Mouse (Mus musculus): ENCODE results near the gene Strn3.
"Not testable (repeated sequence)": the region's sequence is repeated elsewhere in the genome, so short reads cannot be mapped to it uniquely, and the experiment has no call there.

Gene Strn3

DNA sequence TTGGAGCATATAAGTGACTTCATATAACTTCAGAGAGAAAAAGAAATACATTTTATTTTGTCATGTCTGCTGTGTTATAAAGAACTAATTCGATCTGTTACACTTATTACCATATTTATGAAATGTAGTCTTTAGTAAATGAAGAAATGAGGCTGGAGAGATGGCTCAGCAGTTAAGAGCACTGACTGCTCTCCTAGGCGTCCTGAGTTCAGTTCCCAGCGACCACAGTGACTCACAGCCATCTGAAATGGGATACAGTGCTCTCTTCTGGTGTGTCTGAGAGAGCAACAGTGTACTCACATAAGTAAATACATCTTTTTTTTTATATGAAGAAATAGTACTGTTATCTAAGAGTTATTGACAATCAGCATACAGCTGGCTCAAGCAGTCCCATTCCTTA is 1.7 kb upstream of the Strn3 start:
- no peak for DNase-seq (ENCODE audit: low spot score in 2 of 2)

DNA sequence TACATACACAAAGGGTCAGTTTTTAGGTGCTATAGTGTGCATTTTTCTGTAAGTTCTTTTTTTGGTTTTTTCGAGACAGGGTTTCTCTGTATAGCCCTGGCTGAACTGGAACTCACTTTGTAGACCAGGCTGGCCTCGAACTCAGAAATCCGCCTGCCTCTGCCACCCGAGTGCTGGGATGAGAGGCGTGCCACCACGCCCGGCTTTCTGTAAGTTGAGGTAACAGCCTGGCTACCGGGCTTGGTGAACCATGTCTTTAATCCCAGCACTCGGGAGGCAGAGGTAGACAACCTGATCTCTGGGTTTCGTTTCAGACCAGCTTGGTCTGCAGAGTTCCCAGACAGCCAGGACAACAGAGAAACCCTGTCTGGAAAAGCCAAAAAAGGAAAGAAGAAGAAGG is 1.2 kb upstream of the Strn3 start:
- peak in 1 of 2 experiments; percentile 65 for DNase-seq (ENCODE audit: low spot score in 2 of 2)

DNA sequence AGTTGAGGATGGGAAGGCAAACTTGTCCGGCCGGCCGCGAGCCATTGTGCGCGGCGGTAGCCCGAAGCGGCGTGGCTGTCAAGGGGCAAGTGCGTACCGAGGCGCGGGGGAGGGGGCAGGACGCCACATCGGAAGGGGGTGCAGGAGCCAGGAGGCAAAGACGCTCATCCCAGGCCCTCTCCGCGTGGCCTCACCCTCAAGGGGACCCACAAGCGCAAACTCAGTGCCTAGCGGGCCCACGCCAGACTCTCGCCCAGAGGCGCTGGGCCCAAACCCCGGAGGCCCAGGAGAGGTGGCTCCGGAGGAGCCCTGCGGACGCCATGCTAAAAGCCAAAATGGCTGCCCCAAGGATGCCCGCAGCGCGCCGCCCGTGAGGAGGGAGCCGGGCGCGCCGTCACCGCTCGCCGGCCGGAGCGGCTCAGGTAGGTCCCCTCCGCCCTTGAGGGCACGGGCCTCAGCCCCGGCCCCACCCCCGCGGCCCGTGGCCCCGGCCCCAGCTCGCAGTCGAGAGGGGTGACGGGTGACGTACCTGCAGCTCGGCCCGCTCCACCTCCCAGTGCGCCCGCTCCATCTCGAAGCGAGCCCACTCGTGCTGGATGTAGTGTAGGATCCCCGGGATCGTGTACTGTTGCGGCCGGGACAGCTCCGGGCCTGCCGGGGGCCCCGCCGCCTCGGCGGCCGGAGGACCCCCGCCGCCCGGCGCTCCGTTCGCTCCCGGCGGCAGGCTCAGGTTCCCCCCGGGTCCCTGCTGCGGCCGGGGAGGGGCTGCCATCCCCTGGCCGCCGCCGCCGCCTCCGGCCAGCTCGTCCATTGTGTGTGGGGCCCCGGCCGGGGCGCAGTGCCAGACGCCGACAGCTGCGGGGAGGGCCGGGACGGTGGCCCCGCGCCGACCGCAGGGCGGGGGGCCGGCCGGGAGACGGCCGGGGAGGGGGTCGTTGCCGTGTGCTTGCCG is 528 bp downstream of the Strn3 start, which contains the start of gene Ap4s1:
Gene Ap4s1 (plus strand): TSS at position 141 of the 952 bp plus-strand sequence.
- peak; percentile 67 to 86 for DNase-seq (ENCODE audit: low spot score in 2 of 2)

DNA sequence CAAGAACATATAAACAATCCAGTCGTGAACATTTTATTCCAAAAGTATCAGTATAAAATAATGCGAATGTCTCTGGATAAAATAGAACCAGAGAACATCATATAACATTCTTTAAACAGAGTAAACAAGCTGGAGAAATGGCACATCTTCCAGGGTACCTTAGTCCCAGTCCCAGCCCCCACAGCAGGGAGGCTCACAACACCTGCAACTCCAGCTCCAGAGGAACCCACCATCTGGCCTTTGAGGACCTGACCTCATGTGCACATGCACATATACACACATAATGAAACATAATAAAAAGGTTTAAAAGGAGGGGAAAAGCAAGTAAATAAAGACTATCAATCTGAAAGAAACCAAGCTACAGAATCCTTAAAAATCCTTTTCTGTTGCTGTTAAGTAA is 3.2 kb downstream of the Strn3 start:
- no peak for DNase-seq (ENCODE audit: low spot score in 2 of 2)

DNA sequence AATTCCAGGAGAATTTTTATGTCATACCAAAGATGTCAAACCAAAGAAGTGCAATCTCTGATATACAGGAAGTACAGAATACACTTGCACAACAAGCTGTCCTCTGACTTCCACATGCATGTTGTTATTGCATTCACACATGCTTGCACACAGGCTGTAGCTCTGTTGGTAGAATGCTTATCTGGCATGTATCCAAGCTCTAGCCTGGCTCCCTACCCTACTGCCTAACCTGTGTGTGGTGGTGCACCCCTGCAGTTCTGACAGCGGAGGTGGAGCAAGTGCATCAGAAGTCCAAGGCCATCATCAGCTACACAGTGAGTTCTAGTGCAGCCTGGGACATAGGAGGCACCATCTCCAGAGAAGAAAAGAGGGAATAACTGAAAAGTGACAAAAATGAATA is 12.9 kb downstream of the Strn3 start:
- no peak for DNase-seq (ENCODE audit: low spot score in 2 of 2)

DNA sequence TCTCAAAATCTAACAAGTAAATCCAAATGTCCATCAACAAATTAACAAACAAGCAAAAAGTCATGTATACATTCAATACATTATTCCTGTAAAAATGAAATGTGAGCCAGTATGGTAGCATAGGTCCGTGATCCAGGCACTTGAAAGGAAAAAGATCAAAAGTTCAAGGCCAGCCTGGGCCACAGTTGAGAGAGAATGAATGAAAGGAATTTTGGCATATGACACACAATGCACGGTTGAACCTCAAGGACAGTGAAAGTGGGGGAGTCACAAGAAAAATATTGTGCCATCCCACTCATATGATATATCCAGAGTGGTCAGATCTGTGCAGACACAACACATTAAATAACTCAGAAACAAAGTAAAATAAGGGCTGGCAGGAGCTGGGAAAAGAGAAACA is 15.3 kb downstream of the Strn3 start:
- no peak for DNase-seq (ENCODE audit: low spot score in 2 of 2)

DNA sequence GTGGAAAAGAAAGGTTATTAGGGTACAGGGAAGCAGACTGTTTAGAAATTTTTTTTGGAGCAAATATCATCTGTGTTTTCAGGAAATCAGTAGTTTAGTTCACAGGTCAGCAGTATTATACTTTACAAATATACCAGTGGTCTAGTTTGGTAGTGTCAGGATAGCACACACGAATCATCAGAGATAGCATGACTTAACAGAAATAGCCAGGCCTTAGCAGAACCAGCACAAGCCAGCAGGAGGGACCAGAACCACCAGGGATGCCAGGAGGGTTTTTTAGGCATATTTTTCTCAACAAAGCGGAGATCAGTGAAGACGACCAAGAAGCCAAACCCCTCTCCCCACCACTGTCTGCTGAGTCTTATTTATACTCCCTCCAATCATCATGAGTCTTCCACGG is 18.4 kb downstream of the Strn3 start:
- no peak for DNase-seq (ENCODE audit: low spot score in 2 of 2)

DNA sequence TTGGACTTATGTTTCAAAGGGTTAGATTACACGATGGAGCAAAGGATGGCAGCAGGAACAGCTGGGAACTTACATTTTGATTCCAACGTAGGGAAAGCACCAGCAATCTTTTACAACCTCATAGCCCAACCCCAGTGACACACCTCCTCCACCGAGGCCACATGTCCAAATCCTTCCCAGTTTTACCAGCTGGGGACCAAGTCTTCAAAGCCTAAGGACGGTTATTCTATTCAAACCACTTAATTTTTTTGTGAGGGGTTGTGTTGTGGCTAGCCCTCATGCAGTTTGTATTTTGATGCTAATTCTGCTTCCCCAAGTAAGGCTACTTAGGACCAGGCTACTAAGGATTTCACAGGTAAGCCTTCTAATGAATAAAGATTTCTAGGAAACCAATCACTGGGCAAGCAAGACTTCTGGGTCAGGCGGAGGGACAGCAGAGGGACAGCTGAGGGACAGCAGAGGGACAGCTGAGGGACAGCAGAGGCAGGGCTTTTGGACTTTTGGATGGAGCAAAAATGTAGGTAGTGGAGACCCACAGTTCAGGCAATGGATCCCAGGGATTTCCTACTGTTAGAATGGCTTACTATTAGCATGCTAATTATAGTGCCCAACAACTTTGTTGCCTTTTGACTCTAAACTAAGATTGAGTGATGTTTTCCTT is 20.3 kb downstream of the Strn3 start:
- no peak for DNase-seq (ENCODE audit: low spot score in 2 of 2)

DNA sequence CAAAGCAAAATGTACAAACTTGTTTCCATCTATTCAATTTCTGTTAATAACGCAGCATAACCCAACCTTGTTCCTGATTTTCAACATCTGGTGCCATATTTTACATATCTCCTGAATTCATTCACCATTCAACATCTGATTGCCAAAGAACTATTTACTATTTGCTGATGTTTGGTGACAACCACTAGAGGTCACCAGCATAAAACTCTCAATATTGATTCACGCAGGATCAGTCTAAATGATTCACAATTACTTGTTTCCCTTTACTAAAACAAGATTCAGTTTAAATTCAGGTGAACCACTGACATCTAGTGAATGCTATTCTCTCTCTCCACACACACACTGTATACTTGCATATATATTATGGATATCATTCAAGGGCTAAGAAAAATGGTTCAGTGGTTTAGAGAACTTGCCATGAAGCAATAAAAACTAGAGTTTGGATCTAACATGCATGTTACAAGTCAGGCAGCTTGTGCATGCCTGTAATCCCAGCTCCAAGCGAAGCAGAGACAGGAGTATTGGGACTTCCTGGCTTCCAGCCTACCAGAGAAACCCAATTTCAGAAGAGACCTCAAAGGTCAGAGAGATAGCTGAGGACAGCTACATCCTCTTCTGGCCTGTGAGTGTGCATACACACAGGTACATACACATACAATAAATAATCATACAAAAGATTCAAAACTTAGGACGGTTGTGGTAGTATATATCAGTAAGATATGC is 24.8 kb downstream of the Strn3 start:
- no peak for DNase-seq (ENCODE audit: low spot score in 2 of 2)

DNA sequence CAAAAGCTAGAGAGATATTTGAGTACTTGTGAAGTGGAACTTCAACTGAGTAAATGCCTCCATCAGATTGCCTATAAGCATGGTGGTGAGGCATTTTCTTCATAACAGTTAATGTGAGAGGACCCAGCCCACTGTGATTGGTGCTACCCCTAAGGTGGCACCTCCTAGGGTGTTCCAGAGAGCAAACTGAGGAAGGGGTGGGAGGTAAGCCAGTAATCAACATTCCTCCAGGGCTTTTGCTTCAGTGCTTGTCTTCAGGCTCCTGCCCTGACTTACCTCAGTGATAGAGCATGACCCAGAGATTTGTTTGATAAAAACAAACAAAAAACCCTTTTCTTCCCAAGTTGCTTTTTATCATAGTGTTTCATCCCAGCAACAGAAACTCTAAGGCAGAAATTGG is 27.8 kb downstream of the Strn3 start:
- no peak for DNase-seq (ENCODE audit: low spot score in 2 of 2)

DNA sequence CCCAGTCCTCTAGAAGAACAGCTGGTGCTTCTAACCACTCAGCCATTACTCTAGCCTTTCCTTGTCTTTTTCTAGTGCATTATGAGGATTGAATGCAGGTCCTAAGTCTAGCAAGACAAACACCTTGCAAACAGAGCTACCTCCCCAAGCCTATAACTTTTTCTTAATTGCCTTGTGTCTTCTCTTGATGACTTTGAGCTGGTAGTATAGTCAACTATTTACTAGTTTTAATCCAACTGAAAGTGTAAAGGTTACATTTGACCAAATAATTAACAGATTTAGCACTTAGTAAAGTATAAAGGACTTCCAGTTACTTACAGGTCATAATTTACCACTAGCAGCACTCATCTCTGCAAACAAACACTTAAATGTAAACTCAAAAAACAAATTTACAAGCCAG is 28.7 kb downstream of the Strn3 start:
- no peak for DNase-seq (ENCODE audit: low spot score in 2 of 2)

DNA sequence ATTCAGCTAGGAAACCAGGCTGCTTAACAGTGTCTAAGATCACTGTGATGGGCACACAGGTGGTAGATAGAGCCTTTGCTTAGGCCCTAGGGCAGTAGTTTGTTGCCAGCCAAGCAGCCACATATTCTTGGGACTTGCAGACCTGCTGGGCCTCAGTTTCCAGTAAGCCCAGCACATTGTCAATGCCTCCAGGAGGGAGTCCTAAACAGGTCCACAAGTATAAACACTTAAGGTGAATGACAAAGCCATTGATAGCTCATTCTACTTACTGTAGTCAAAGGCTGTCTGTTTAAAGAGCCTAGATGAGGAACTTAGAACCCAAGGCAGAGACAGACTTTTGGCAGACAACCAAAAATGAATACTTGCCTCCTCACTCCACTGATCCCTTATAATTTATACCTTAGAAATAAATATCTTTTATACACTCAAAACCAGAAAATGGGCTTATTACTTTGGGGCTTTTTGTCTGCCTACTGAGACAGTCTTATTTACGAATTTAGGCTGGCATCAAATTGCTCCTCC is 35.7 kb downstream of the Strn3 start:
- no peak for DNase-seq (ENCODE audit: low spot score in 2 of 2)

DNA sequence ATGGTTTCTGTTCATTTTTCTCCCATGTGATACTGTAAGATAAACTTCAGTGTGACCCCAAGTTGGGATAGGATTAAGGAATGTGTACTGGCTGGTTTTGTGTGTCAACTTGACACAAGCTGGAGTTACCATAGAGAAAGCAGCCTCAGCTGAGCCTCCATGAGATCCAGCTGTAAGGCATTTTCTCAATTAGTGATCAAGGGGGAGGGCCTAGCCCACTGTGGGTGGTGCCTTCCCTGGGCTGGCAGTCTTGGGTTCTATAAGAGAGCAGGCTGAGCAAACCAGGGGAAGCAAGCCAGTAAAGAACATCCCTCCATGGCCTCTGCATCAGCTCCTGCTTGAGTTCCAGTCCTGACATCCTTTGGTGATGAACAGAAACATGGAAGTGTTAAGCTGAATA is 42.3 kb downstream of the Strn3 start:
- DNase-seq (ENCODE audit: low spot score in 2 of 2) = not testable (repeated sequence)

DNA sequence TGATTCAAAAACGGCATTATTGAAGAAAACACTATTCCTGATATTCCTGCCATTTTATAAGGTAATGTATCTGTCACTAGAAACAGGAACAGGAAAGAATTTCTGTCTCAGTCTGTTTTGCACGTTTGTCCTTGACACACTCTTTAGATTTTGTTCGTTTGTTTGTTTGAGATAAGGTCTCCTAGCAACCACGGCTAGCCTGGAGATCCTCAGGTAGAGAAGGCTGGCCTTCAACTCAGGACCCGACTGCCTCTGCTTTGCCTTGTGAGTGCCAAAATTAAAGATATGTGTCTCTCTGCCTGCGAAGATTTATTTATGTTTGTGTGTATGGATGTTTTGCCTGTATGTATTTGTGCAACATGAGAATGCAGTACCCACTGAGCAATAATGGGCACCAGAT is 49.8 kb downstream of the Strn3 start:
- DNase-seq (ENCODE audit: low spot score in 2 of 2) = no peak

DNA sequence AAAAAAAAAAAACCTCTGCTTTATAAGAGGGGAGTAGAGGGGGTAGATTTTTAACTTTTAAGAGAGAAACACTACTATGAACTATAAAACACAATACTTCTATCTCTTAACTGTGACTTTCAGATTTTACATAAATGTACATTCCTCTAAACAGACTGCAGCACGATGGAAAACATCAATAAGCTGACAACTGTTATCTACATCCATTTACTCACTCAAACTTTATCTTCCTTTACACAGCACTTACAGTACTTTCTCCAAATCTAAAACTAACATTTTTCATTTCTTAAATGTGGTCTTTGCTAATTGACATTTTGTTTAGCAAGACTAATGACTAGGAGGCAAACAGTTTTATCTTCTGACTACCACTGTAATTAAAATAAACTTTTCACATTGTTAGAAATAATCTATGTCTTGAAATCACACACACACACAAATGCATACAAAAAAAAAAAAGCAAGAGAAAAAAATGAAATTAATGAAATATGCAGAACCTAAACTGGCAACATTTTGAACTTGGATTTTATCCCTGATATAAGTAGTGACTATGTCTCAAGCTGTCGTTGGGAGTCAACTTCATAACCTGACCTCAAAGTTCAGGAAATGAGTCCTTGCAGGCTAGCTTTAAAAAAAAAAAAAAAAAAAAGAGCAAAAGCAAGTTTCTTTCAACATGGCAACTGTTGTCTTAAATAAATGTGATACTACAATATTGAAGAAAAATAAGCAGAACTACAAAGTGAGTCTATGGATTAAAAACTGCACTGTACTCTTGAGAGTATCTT is 54.8 kb downstream of the Strn3 start:
- DNase-seq (ENCODE audit: low spot score in 2 of 2) = no peak

DNA sequence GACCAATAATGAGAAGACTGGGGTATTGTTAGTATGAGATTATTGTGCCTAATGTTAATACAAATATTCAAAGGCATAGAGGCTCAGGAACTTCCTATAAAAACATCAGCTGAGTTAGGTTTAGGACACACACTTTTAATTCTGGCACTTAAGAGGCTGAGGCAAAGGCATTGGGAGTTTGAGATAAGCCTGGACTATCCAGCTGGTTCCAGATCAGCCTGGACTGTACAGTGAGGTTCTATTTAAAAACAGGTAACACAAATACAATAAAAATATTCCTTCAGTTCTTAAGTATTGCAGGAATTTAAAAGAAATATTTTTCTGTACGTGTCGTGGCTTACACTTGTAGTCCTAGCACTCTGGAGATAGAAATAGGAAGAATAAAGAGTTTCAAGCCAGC is 55.4 kb downstream of the Strn3 start:
- no peak for DNase-seq (ENCODE audit: low spot score in 2 of 2)

DNA sequence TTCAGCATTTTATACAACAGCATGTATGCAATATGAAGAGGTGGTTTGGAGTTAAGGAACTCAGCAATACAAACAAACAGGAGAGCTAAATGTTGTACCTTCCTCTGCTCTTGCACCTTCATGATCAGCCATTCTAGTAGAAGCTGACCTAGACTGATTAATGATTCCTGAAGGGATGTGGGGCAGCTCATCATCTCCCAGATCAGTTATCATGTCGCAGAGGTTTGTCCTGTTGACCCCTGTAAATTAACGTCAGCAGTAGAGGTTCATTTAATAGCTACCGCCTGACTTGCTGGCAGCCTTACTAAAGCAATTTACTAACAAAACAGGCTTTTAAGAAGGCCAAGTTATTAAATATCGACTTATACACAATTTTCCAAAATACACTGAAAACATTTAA is 58.2 kb downstream of the Strn3 start:
- no peak for DNase-seq (ENCODE audit: low spot score in 2 of 2)

DNA sequence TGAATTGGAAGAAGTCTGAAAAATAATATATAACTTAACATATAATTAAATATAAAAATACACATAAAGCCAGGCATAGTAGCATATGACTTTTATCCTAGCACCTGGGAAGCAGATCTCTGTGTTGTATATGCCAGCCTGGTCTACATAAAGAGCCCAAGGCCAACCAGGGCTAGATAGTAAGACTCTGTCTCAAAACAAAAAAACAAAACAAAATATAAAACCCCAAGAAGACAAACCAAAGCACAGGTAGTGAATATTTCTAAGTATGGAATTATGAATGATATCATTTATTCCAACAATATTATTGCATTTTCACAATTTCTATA is 68.4 kb downstream of the Strn3 start:
- DNase-seq (ENCODE audit: low spot score in 2 of 2) = no peak

DNA sequence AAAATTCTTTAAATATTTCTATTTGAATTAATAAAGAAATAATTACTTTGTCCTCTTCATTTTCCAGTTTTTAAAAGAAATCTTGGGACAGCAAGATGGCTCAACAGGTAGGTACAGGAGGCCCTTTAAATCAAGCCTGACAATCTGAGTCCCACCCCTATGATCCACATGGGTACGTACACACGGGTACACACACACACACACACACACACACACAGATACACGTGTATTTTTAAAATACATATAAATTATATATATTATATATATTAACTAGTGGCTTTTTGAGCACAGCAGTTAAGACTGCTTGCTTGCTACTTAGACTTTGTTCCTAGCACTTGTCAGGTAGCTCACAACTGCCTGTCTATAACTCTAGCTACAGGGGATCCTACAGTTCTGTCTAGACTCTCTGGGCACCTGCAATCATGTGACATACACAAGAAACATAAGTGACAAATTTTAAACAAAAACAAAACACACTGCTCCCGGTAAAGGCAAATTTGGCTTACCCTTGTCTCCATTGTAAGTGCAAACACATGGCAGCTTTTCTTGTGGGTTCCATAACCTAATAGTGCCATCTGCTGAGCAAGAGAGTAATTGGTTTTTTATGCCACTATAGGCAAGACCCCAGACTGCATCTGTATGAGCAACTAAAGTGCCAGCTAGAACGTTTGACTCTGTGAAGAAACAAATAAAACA is 68.9 kb downstream of the Strn3 start:
- DNase-seq (ENCODE audit: low spot score in 2 of 2) = no peak

DNA sequence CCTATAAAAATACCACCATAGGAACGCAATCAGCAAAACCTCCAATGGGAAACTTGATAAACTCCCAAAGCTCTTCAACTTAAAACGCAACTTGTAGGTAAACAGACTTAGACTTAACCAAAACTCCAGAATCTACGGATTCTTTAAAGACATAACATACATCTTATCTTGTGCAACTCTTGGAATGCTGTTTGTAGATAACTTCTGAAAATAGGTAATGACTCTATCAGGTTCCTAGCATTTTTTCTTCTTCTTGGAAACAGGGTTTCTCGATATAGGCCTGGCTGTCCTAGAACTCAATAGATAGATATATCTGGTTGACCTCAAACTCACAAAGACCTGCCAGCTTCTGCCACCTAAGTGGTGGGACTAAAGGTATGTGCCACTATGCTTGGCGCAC is 70.5 kb downstream of the Strn3 start:
- DNase-seq (ENCODE audit: low spot score in 2 of 2) = no peak

DNA sequence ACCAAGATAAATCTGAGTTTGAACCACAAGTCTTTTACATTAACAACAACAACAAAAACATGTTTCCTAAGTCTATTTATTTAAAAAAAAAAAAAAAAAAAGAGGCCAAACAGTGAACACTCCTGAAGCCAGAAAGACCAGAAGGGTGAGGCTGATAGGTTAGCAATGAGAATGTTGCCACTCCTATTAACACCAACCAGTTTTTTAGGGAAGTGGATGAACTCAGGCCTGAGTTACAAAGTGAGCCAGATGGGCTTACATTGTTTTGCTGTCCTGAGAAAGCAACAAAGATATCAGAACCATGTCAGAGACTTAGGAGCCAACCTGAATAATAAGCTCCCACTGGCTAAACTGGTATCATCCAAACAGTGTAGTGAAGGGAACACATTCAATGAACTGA is 71.1 kb downstream of the Strn3 start:
- no peak for DNase-seq (ENCODE audit: low spot score in 2 of 2)
